7 mouse cellular contexts compared by ENCODE assay signal in genomic region chr13:55445361-55446091, GRCm38 (mm10). TPM values are rescaled to one million over a fixed set of nuclear protein-coding genes. Genes with fewer than 3 reads are reported as not detected.
DNase-seq lines count a peak whose midpoint lies in the region; ATAC-seq lines count a peak whose summit lies in the region.

No protein-coding gene starts in this region.

- under 1% methylated on average over 58 of the region's 66 CpGs for WGBS in intestine, embryonic 14.5 days
- under 1% methylated on average over 65 of the region's 66 CpGs for WGBS in neural tube, embryonic 12.5 days

- peaks cover 26% of the 10 kb centered on the region for H3K4me1 ChIP-seq in intestine, embryonic 14.5 days (replicated peaks; ENCODE audit: control insufficient read depth, insufficient read depth, low read length)
- H3K4me1 ChIP-seq in neural tube, embryonic 12.5 days, result peaks cover 29% of the 10 kb centered on the region

- no peaks in the 10 kb centered on the region for H3K27me3 ChIP-seq in intestine, embryonic 14.5 days (replicated peaks; ENCODE audit: control insufficient read depth, insufficient read depth, low read length)
- no peaks in the 10 kb centered on the region for H3K27me3 ChIP-seq in neural tube, embryonic 12.5 days (replicated peaks)

- no peaks in the 10 kb centered on the region for H3K9me3 ChIP-seq in intestine, embryonic 14.5 days (ENCODE audit: control insufficient read depth, low read length)
- no peaks in the 10 kb centered on the region for H3K9me3 ChIP-seq in neural tube, embryonic 12.5 days

- peak overlapping the region; percentile 94 for H3K4me2 ChIP-seq in intestine, embryonic 14.5 days (ENCODE audit: low read length)
- H3K4me2 ChIP-seq in neural tube, embryonic 12.5 days (replicated peaks), result peak overlapping the region; percentile 81

- peaks cover 19% of the 10 kb centered on the region for H3K36me3 ChIP-seq in intestine, embryonic 14.5 days (ENCODE audit: control insufficient read depth, insufficient read depth, low read length)
- H3K36me3 ChIP-seq in neural tube, embryonic 12.5 days, result peaks cover 14% of the 10 kb centered on the region

- ATAC-seq in intestine, embryonic 14.5 days (replicated peaks; ENCODE audit: low FRiP score, low TSS enrichment, low read depth), result no peak
- ATAC-seq in neural tube, embryonic 12.5 days (ENCODE audit: low FRiP score, low read depth), result peak; percentile 45

- H3K4me3 ChIP-seq in intestine, embryonic 14.5 days (ENCODE audit: low read depth, low read length), result peak overlapping the region; percentile 87
- peak overlapping the region; percentile 84 for H3K4me3 ChIP-seq in neural tube, embryonic 12.5 days

- H3K9ac ChIP-seq in intestine, embryonic 14.5 days (ENCODE audit: low read length), result peak overlapping the region; percentile 96
- peak overlapping the region; percentile 96 for H3K9ac ChIP-seq in neural tube, embryonic 12.5 days

- intact Hi-C loops in left cerebral cortex, postnatal 36 days (cut with DNase I), result loop anchor here (2.0 kb wide), 1 partner anchor 27 kb away; no protein-coding TSS in a partner anchor

- H3K27ac ChIP-seq in intestine, embryonic 14.5 days (ENCODE audit: low read depth), result peak overlapping the region; percentile 95
- H3K27ac ChIP-seq in neural tube, embryonic 12.5 days, result peak overlapping the region; percentile 84

- DNase-seq in spleen, adult 18-20 months, result peak; percentile 43 to 59
- DNase-seq in spleen, postnatal 4 days (ENCODE audit: low spot score in 2 of 2), result no peak
- DNase-seq in embryo, embryonic 11.5 days (ENCODE audit: low read depth, low spot score), result peak; percentile 40
- peak; percentile 77 for DNase-seq in intestine, embryonic 14.5 days (ENCODE audit: low spot score)
- no peak for DNase-seq in cerebellum, postnatal 14 days
- no peak for DNase-seq in left cerebral cortex, postnatal 36 days (ENCODE audit: low spot score in 2 of 2)

RNA-seq across cellular contexts. Expression of gene Grk6, which starts 0.7 kb away (rescaled TPM):
- 43.4 and 55.1 TPM in 2 replicates for polyA plus RNA-seq in intestine, embryonic 14.5 days (2014; fragmentation: Nextera tagmentation; extraction: Ambion mirVana)
- 51.8 and 52.4 TPM in 2 replicates for polyA plus RNA-seq in neural tube, embryonic 12.5 days (2016; fragmentation: Nextera tagmentation; extraction: Ambion mirVana)
- total RNA-seq in left cerebral cortex, postnatal 36 days (2021), result 10 to 100 TPM; 63.4 to 65.2 TPM

RNA-seq across cellular contexts. Expression of gene Prr7, which starts 18.5 kb away (rescaled TPM):
- polyA plus RNA-seq in intestine, embryonic 14.5 days (2014; fragmentation: Nextera tagmentation; extraction: Ambion mirVana), result 0.55 and 0.70 TPM in 2 replicates
- 1.8 TPM in 2 replicates for polyA plus RNA-seq in neural tube, embryonic 12.5 days (2016; fragmentation: Nextera tagmentation; extraction: Ambion mirVana)
- 10 to 100 TPM; 81.8 to 82.1 TPM for total RNA-seq in left cerebral cortex, postnatal 36 days (2021)

RNA-seq across cellular contexts. Expression of gene F12, which starts 18.9 kb away (rescaled TPM):
- polyA plus RNA-seq in intestine, embryonic 14.5 days (2014; fragmentation: Nextera tagmentation; extraction: Ambion mirVana), result 0.16 TPM in 1 of 2 replicates, not detected in the other
- 0.17 TPM in 1 of 2 replicates, not detected in the other for polyA plus RNA-seq in neural tube, embryonic 12.5 days (2016; fragmentation: Nextera tagmentation; extraction: Ambion mirVana)
- under 1 TPM; 0.79 to 0.84 TPM for total RNA-seq in left cerebral cortex, postnatal 36 days (2021)

RNA-seq across cellular contexts. Expression of gene Pfn3, which starts 30.5 kb away (rescaled TPM):
- polyA plus RNA-seq in intestine, embryonic 14.5 days (2014; fragmentation: Nextera tagmentation; extraction: Ambion mirVana), result not detected in 2 replicates
- not detected in 2 replicates for polyA plus RNA-seq in neural tube, embryonic 12.5 days (2016; fragmentation: Nextera tagmentation; extraction: Ambion mirVana)
- total RNA-seq in left cerebral cortex, postnatal 36 days (2021), result not detected

RNA-seq across cellular contexts. Expression of gene Dbn1, which starts 42.4 kb away (rescaled TPM):
- polyA plus RNA-seq in intestine, embryonic 14.5 days (2014; fragmentation: Nextera tagmentation; extraction: Ambion mirVana), result 120 and 134 TPM in 2 replicates
- polyA plus RNA-seq in neural tube, embryonic 12.5 days (2016; fragmentation: Nextera tagmentation; extraction: Ambion mirVana), result 575 and 596 TPM in 2 replicates
- 100 to 1,000 TPM; 247 to 314 TPM for total RNA-seq in left cerebral cortex, postnatal 36 days (2021)

Comparison
In these comparisons a context has a peak if more than half of its experiments do, and no peak if none do; other contexts are left out.
1. DNase-seq: peak in spleen, adult 18-20 months (2 of 2), embryo, embryonic 11.5 days (single experiment) and intestine, embryonic 14.5 days (single experiment); none in spleen, postnatal 4 days (0 of 2), cerebellum, postnatal 14 days (0 of 2) and left cerebral cortex, postnatal 36 days (0 of 2).